Mouse (Mus musculus) embryonic fibroblast, embryonic 13.5 days (primary cell): ENCODE data around the gene Herc6.

Experiments
- CTCF ChIP-seq: IDR thresholded peaks from 2 replicates; pipeline ENCODE4 v1.5.1; 2011; ENCODE audit warnings: mild to moderate bottlenecking, control low read depth, low read length, moderate library complexity, borderline replicate concordance; ENCODE audit not compliant: insufficient read depth
- POLR2A ChIP-seq: IDR thresholded peaks from 2 replicates; pipeline ENCODE4 v1.6.1; 2011; ENCODE audit warnings: low read depth, mild to moderate bottlenecking, control low read depth, low read length, moderate library complexity

DNA sequence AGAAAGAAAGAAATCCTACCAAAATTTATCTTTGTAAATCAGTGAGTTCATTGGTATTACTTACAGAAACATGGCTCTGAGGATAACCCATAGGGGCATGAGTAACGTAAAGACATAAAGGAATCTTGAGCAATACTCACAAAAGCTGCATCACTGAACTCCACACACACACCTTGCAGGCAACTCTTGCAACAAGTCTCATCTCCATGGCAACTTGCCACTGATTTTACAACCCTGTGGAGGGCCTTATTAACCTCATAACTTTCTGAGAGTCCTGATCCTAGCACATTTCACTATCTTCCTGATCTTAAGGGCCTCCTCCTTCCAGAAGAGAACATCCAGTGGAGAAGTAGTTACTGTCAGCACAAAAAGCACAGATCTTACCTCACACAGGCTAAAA lies 17.3 kb upstream of the Herc6 start:
- TF ChIP-seq POLR2A (no peak), CTCF (no peak)
